Mouse (Mus musculus) stomach, embryonic 15.5 days (tissue): ENCODE measurements around the gene Hmcn1. TPM values are rescaled to one million over a fixed set of nuclear protein-coding genes. Genes with fewer than 3 reads are reported as not detected.

Experiments
- ATAC-seq: fragments of 200-750 bp; cut with Nextera tagmentation; 2 replicates; pipeline ENCODE4 v1.8.0; 2017; ENCODE audit warnings: low read depth, moderate number of reproducible peaks, moderate TSS enrichment; ENCODE audit not compliant: insufficient read depth, low FRiP score
- H3K27ac ChIP-seq: fragments of 300-500 bp; sonication (generic); 2 replicates; pipeline ENCODE4 v1.5.1; 2015; ENCODE audit warnings: mild to moderate bottlenecking, inconsistent platforms
- H3K27me3 ChIP-seq: fragments of 300-500 bp; sonication (generic); replicated peaks from 2 replicates; pipeline ENCODE4 v1.6.1; 2015; ENCODE audit warnings: inconsistent platforms
- H3K36me3 ChIP-seq: fragments of 300-500 bp; sonication (generic); 2 replicates; pipeline ENCODE4 v1.6.1; 2015; ENCODE audit warnings: inconsistent platforms
- H3K4me1 ChIP-seq: fragments of 300-500 bp; sonication (generic); 2 replicates; pipeline ENCODE4 v1.6.1; 2015; ENCODE audit warnings: inconsistent platforms
- H3K4me2 ChIP-seq: fragments of 300-500 bp; sonication (generic); 2 replicates; pipeline ENCODE4 v1.6.1; 2015; ENCODE audit warnings: mild to moderate bottlenecking, inconsistent platforms
- H3K4me3 ChIP-seq: fragments of 300-500 bp; sonication (generic); replicated peaks from 2 replicates; pipeline ENCODE4 v1.5.1; 2015; ENCODE audit warnings: inconsistent platforms
- H3K9ac ChIP-seq: fragments of 300-500 bp; sonication (generic); 2 replicates; pipeline ENCODE4 v1.6.1; 2015; ENCODE audit warnings: inconsistent platforms
- H3K9me3 ChIP-seq: fragments of 300-500 bp; sonication (generic); 2 replicates; pipeline ENCODE4 v1.6.1; 2016; ENCODE audit warnings: inconsistent platforms
- WGBS: fragments of 180-500 bp; shearing (Covaris S2); methylation state at CpG from one replicate; pipeline ENCODE4 v1.1.7; 2015; 5-methylcytosine and 5-hydroxymethylcytosine counted together
- polyA plus RNA-seq: library from polyadenylated mRNA; unstranded; fragments of >200 nt; fragmentation: Nextera tagmentation; extraction: Ambion mirVana; gene quantifications from 2 replicates; pipeline ENCODE4 v1.2.1, GENCODE M21; 2015

Gene Hmcn1
- polyA plus RNA-seq, 1 experiment from 2014 or later = 11.4 TPM

DNA sequence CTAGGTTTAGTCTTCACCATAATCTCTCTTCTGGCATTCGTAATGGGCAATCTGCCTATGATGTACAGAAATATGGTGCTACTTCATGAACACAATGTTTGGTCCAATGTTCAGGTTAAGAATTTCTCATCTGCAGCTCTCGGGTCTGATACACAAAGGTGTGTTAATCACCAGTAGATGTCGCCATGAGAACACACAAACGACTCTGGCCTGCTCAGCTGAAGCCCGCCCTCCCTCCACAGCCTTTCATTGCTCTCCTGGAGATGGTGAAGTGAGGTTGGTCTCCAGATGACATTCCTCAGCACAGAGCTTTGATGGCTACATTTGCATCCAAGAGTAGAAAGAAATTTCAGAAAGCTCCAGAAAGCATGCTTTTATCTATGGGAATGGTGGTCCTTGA lies 453.0 kb downstream of the Hmcn1 start:
- Histone ChIP-seq H3K4me3 (no peak overlapping the region), H3K4me1 (no peaks in the 10 kb centered on the region; the same call in 1 of the 2 replicates), H3K9me3 (no peaks in the 10 kb centered on the region), H3K9ac (no peak overlapping the region), H3K27ac (no peak overlapping the region), H3K36me3 (no peaks in the 10 kb centered on the region), H3K27me3 (no peaks in the 10 kb centered on the region), H3K4me2 (no peak overlapping the region)
- ATAC-seq = peak; percentile 60; the same call in 1 of the 2 replicates
- WGBS = 10% methylated on average over 5 of the region's 5 CpGs

GRCm38 (mm10) chr1:150537410-150538128 lies 455.7 kb downstream of the Hmcn1 start:
- no peak overlapping the region for H3K9ac ChIP-seq
- no peak overlapping the region for H3K27ac ChIP-seq
- no peak overlapping the region for H3K4me3 ChIP-seq
- H3K36me3 ChIP-seq = no peaks in the 10 kb centered on the region
- H3K4me2 ChIP-seq = no peak overlapping the region
- H3K27me3 ChIP-seq = no peaks in the 10 kb centered on the region
- H3K4me1 ChIP-seq = no peaks in the 10 kb centered on the region; the same call in 1 of the 2 replicates
- H3K9me3 ChIP-seq = no peaks in the 10 kb centered on the region
- WGBS = 71% methylated on average over 6 of the region's 6 CpGs
- no peak for ATAC-seq

DNA sequence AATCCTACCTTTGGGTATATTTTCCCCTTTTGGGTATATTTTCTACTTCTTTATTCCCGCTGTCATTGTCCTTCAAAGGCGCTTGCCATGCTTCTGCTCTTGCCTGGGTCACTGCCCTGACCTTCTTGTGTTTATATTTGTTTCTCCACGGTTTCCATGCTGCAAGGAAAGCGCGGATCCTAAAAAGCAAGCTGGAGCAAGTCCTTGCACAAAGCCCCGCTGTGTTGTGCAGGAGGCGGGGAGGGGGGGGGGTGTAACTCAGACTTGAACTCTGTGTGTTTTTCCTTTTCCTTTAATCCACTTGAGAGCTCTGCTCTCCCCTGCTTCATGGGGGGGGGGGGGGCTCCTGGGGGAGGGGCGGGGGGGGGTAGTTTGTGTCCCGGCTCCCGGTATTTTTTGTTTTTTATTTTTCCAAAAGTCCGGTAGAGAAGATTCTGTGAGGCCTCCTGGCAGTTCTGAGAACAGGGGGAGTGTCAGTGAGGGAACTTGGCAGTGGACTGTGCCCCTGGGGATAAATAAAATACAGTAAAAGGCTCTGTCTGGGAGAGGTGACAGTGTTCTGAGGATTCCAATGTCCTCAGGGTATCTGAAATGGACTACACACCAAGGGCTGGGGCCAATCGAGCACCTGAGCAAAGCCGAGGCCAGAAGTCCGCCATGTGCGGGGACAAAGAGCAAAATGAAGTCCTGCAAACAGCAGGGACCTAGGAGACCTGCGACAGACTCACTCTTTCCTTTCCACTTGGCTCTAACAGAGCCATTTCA lies 457.3 kb downstream of the Hmcn1 start:
- no peak; the same call in 1 of the 2 replicates for ATAC-seq
- Histone ChIP-seq H3K9ac (no peak overlapping the region), H3K4me2 (peak overlapping the region; percentile 10; the same call in 1 of the 2 replicates), H3K27ac (no peak overlapping the region), H3K36me3 (no peaks in the 10 kb centered on the region), H3K9me3 (no peaks in the 10 kb centered on the region), H3K27me3 (no peaks in the 10 kb centered on the region), H3K4me1 (no peaks in the 10 kb centered on the region; the same call in 1 of the 2 replicates), H3K4me3 (no peak overlapping the region)
- 30% methylated on average over 16 of the region's 16 CpGs for WGBS

- Histone ChIP-seq H3K9ac (no peak overlapping the region), H3K4me2 (no peak overlapping the region), H3K36me3 (no peaks in the 10 kb centered on the region), H3K9me3 (no peaks in the 10 kb centered on the region), H3K4me3 (no peak overlapping the region), H3K27me3 (no peaks in the 10 kb centered on the region), H3K27ac (no peak overlapping the region), H3K4me1 (no peaks in the 10 kb centered on the region; the same call in 1 of the 2 replicates)
- 77% methylated on average over 8 of the region's 8 CpGs for WGBS
- no peak for ATAC-seq
Measured at GRCm38 (mm10) chr1:150534587-150534986, 458.6 kb downstream of the Hmcn1 start.

GRCm38 (mm10) chr1:150513041-150513440 lies 480.2 kb downstream of the Hmcn1 start:
- no peak overlapping the region for H3K27ac ChIP-seq
- no peaks in the 10 kb centered on the region for H3K4me1 ChIP-seq
- no peaks in the 10 kb centered on the region for H3K27me3 ChIP-seq
- no peak for ATAC-seq
- no peak overlapping the region for H3K9ac ChIP-seq
- H3K4me3 ChIP-seq = no peak overlapping the region
- WGBS = 85% methylated on average over 2 of the region's 2 CpGs
- H3K9me3 ChIP-seq = no peaks in the 10 kb centered on the region
- H3K4me2 ChIP-seq = no peak overlapping the region
- no peaks in the 10 kb centered on the region for H3K36me3 ChIP-seq

Other genes starting within 250 kb of the Hmcn1 start
- 0.13 and 0.17 TPM in 2 replicates for gene Gm47985, start 189.1 kb upstream of the Hmcn1 start, polyA plus RNA-seq
- gene Gm8947, start 198.9 kb upstream of the Hmcn1 start, polyA plus RNA-seq = 0.19 TPM in 1 of 2 replicates, not detected in the other
- 0.19 and 0.21 TPM in 2 replicates for gene Gm47995, start 205.0 kb upstream of the Hmcn1 start, polyA plus RNA-seq
- 0.33 TPM in 1 of 2 replicates, not detected in the other for gene 3110040M04Rik, start 210.7 kb upstream of the Hmcn1 start, polyA plus RNA-seq
- not detected in 2 replicates for gene Gm47996, start 216.7 kb upstream of the Hmcn1 start, polyA plus RNA-seq